Mouse (Mus musculus) megakaryocyte, embryonic 14.5 days (primary cell): ENCODE results near the gene B4galt2. TPM values are rescaled to one million over a fixed set of nuclear protein-coding genes. Genes with fewer than 3 reads are reported as not detected.

Experiments used
- H3K27me3 ChIP-seq: replicated peaks from 2 replicates; pipeline ENCODE3; 2012; ENCODE audit warnings: inconsistent platforms
- H3K36me3 ChIP-seq: replicated peaks from 2 replicates; pipeline ENCODE3; 2012; ENCODE audit warnings: low read length, inconsistent platforms, mixed read lengths
- H3K4me1 ChIP-seq: 2 replicates; pipeline ENCODE4 v1.6.1; 2012; ENCODE audit warnings: inconsistent platforms
- H3K4me3 ChIP-seq: replicated peaks from 2 replicates; pipeline ENCODE3; 2012; ENCODE audit warnings: moderate library complexity, mild to moderate bottlenecking, inconsistent platforms
- H3K9me3 ChIP-seq: 2 replicates; pipeline ENCODE4 v1.6.1; 2012; ENCODE audit warnings: inconsistent platforms
- FLI1 ChIP-seq: IDR thresholded peaks from 2 replicates; pipeline ENCODE4 v1.6.1; 2012; ENCODE audit warnings: low read length, inconsistent platforms, mixed read lengths
- GATA1 ChIP-seq: IDR thresholded peaks from 3 replicates; pipeline ENCODE4 v1.6.1; 2012; ENCODE audit warnings: mixed read lengths, low read length, inconsistent platforms, borderline replicate concordance
- polyA plus RNA-seq: library from polyadenylated mRNA; stranded (reverse); fragments of >175 nt; gene quantifications from 2 replicates; pipeline ENCODE4 v1.2.3, GENCODE M21; 2012; ENCODE audit warnings: low replicate concordance; ENCODE audit not compliant: insufficient read depth

Gene B4galt2
- polyA plus RNA-seq, 1 experiment = 1.5 TPM

DNA sequence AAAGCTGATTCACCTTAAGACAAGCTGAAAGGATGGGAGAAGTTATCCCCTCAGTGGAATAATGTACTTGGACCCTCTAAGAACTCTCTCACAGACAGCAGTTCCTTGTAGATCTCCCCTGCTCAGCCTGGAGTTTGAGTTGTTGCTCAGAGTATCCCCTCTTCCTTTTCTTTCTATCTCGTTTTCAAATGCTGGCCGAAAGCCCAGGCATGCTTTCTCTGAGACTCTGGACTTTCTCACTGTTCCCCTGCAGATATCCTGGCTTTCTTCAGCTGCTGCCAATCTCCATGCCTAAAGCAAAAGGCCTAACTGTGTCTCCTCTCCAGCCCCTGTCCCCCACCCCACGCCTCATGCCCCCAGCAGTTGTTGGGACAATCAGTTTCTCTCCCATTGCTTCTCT lies 35.0 kb upstream of the B4galt2 start:
- no peak overlapping the region for H3K4me3 ChIP-seq
- H3K27me3 ChIP-seq = peaks cover 6% of the 10 kb centered on the region
- TF ChIP-seq FLI1 = no peak
- H3K9me3 ChIP-seq = no peaks in the 10 kb centered on the region
- H3K36me3 ChIP-seq = no peaks in the 10 kb centered on the region
- peaks cover 78% of the 10 kb centered on the region for H3K4me1 ChIP-seq

DNA sequence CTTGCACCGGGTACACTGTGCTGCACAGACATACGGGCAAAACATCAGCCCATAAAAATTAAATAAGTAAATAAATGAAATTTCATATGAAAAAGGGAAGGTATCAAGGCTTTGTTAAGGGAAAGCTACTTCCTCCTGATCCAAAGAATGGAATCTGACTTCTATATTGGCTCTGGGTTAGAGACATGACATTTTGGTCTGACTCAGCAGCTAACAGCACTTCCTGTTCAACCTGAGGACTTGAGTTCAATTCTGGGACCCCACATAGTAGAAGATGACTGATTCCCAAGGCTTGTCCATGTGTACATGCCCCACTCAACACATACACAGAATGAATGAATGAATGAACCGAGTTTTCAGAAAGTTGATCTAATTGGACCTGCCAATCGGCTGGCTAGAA lies 34.6 kb upstream of the B4galt2 start:
- TF ChIP-seq FLI1 = no peak
- TF ChIP-seq GATA1 = no peak

DNA sequence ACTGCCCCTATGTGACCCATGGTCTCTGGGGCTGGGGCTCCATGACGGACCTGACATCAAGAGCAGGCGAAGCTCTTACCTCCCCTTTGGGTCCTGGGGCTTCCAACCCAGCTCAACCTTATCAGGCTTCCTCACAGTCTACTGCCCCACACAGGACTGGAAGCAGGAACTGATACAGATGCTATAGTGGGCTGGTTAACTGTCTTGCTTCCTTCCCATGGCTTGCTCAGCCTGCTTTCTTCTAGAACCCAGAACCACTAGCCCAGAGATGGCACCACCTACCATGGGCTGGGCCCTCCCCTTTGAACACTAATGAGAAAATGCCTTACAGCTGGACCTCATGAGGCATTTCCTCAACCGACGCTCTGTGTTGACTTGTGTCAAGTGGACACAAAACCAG lies 34.1 kb upstream of the B4galt2 start:
- no peaks in the 10 kb centered on the region for H3K9me3 ChIP-seq
- peaks cover 78% of the 10 kb centered on the region for H3K4me1 ChIP-seq

More for the DNA sequence above, 34.6 kb upstream of the B4galt2 start:
- H3K9me3 ChIP-seq = no peaks in the 10 kb centered on the region
- H3K36me3 ChIP-seq = peaks cover 3% of the 10 kb centered on the region
- peaks cover 78% of the 10 kb centered on the region for H3K4me1 ChIP-seq
- H3K4me3 ChIP-seq = no peak overlapping the region
- H3K27me3 ChIP-seq = peaks cover 2% of the 10 kb centered on the region

DNA sequence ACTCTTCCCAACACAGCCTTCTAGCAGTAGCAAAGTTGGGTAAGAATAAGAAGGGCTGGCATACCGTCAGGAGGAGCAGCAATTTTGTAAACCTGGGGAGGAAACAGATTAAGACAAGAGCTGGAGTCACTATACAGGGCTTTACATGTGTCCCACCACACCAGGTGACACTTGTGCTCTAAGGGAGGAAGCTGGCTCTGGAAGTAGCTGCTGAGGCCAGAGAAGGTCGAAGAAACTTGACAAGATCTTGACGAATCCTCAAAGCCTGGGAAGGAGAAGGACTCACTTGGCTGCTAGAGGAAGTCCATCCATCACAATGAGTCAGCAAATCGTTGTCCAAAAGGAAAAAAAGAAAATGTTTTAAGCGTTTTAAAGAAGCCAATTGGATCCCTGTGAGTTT lies 33.1 kb upstream of the B4galt2 start:
- Histone ChIP-seq H3K4me1 (peaks cover 78% of the 10 kb centered on the region), H3K9me3 (no peaks in the 10 kb centered on the region), H3K36me3 (peaks cover 17% of the 10 kb centered on the region), H3K4me3 (peak overlapping the region; percentile 70), H3K27me3 (no peaks in the 10 kb centered on the region)
- TF ChIP-seq FLI1 (no peak), GATA1 (no peak)

More for the DNA sequence above, 34.1 kb upstream of the B4galt2 start:
- H3K27me3 ChIP-seq = no peaks in the 10 kb centered on the region
- peak overlapping the region; percentile 46 for H3K4me3 ChIP-seq
- no peak for TF ChIP-seq FLI1
- TF ChIP-seq GATA1 = no peak
- peaks cover 7% of the 10 kb centered on the region for H3K36me3 ChIP-seq

DNA sequence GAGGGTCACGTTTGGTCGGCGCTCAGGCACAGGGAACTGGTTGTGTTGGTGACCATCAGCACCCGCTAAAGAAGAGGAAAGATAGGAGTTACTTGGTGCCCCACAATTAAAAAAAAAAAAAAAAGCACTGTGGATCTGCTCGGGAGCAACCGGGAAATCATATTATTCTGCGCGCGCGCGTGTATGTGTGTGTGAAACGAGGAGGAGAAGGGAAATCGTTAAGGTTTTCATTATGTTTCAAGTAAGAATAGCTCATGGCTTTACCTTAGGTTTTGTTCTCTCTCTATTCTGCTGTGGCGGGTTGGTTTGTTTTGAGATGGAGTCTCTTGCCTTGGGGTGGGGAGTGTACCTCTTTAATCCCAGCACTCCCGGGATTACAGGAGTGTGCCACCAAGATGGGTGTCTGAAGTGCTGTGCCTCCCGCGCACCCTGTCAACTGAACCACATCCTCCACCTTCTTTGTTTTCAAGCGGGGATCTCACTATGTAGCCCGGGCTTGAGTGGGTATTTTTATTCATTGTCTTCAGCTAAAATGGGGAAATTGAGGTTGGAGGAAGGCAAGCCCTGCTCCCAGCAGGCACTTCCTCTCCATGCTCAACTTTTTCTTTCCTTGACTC lies 32.3 kb upstream of the B4galt2 start:
- H3K9me3 ChIP-seq = no peaks in the 10 kb centered on the region
- TF ChIP-seq GATA1 (no peak), FLI1 (no peak)
- H3K36me3 ChIP-seq = peaks cover 24% of the 10 kb centered on the region
- no peaks in the 10 kb centered on the region for H3K27me3 ChIP-seq
- H3K4me3 ChIP-seq = peak overlapping the region; percentile 98
- peaks cover 75% of the 10 kb centered on the region for H3K4me1 ChIP-seq

DNA sequence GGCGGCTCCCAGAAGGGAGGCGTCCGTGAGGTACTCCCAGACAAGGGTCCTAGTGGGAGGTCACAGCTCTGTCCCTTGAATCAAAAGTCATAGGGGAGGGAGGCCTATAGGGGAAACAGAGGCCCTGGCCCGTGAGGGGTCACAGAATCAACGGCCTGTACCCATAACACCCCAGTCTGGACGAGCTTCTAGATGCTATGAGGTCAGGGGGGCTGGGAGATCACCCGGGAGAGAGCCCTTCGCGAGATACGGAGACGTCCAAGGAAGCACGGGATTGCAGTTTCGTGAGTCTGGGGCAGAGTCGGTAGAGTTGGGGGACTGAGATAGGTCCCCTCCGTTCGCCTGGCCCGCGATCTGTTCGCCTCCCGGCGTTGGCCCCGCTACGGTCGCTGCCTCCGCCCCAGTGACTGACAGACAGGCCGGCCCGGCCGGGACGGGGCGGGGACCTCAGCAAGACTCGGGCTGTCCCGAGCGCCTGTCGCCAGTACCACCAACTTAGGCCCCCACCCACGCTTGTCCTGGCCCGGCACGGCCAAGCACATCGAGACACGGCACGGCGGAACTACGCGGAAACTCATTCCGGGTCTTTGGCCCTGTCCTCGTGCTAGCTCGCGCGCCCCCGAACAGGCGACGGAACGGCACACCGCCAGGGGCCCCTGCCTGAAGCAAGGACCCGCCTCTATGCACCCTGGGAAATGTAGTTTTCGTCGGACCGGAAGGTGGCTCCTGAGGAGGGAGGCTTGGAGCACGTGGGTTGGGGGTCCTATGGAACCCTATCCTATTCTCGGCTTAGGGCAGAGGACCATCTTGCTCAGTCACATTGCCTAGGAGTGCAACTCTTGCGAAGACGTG lies 31.5 kb upstream of the B4galt2 start, which contains the start of gene Ipo13:
Ipo13 (minus strand) TSS at position 409 of the 852 bp plus-strand sequence.
- peaks cover 29% of the 10 kb centered on the region for H3K36me3 ChIP-seq
- peaks cover 79% of the 10 kb centered on the region for H3K4me1 ChIP-seq
- H3K4me3 ChIP-seq = peak within 1 kb of the TSS; percentile 98
- TF ChIP-seq FLI1 (no peak), GATA1 (no peak)
- no peaks in the 10 kb centered on the region for H3K9me3 ChIP-seq
- H3K27me3 ChIP-seq = no peaks in the 10 kb centered on the region

DNA sequence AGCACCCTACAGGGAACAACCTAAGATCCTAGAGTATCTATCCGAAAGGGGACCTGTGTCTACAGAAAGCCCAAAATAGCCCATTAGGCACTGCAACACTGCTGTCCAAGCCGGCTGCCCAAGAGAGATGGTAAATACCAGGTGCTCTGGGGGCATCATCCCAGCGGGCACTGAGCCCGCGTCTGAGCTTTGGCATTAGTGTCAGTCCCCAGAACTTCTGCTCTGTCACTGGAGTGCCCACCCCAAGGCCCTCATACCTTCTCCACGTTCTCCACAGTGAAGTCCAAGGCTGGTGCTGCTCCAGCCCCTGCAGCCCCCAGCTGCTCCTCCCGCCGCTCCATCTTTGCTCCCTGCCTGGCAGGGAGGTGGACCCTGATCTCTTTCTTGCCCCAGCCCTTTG lies 30.7 kb upstream of the B4galt2 start:
- H3K4me3 ChIP-seq = peak overlapping the region; percentile 98
- H3K36me3 ChIP-seq = peaks cover 35% of the 10 kb centered on the region
- TF ChIP-seq GATA1 (no peak), FLI1 (no peak)
- H3K27me3 ChIP-seq = no peaks in the 10 kb centered on the region
- no peaks in the 10 kb centered on the region for H3K9me3 ChIP-seq
- peaks cover 81% of the 10 kb centered on the region for H3K4me1 ChIP-seq

DNA sequence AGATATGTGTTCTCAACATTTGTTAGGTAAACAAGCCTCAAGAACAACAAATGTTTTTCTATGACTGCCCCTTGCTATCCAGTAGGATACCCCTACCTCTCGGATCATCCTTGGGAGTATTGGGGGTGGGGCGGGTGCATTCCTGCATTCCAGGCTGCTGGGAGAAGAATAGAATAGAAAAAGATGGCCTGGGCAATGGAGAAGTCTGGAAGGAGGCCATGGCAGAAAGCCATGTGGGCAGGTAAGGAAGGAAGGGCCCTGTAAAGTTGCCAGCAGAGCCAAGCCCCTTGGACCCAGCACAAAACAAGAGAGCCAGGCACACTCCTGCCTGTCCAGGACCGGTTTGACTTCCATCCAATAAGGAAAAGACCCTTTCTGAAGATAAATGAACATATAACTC lies 30.1 kb upstream of the B4galt2 start:
- Histone ChIP-seq H3K9me3 (no peaks in the 10 kb centered on the region), H3K4me1 (peaks cover 80% of the 10 kb centered on the region), H3K36me3 (peaks cover 40% of the 10 kb centered on the region), H3K4me3 (no peak overlapping the region), H3K27me3 (no peaks in the 10 kb centered on the region)
- TF ChIP-seq GATA1 = no peak
- TF ChIP-seq FLI1 = no peak

DNA sequence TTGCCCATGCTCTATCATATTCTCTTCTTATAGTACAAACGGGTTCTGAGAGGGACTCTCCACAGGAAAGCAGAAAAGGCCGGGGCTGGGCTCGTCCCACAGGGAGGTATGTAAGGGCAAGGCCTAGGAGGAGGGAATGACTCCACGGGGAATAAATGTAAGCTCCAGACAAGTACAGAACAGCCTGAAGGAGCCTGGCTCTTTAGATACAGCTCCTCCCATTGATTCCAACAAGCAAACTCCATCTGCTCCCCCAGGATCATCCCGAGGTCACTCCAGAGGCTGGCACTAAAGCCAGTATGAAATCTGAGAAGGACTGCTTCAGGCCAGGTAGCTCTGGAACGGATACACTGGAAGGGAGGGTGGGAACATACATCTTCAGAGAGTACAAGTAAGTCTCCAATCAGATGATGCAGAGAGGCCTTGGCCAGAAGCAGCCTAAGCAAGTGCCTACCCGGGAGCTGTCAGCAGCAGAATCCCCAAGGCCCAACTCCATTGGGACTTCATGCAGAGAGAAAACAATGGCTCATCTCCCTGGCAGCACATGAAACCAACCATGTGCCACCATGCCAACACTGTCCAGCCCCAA lies 29.5 kb upstream of the B4galt2 start:
- H3K4me3 ChIP-seq = peak overlapping the region; percentile 56
- peaks cover 79% of the 10 kb centered on the region for H3K4me1 ChIP-seq
- TF ChIP-seq GATA1 (no peak), FLI1 (no peak)
- H3K27me3 ChIP-seq = no peaks in the 10 kb centered on the region
- H3K9me3 ChIP-seq = no peaks in the 10 kb centered on the region
- peaks cover 47% of the 10 kb centered on the region for H3K36me3 ChIP-seq

DNA sequence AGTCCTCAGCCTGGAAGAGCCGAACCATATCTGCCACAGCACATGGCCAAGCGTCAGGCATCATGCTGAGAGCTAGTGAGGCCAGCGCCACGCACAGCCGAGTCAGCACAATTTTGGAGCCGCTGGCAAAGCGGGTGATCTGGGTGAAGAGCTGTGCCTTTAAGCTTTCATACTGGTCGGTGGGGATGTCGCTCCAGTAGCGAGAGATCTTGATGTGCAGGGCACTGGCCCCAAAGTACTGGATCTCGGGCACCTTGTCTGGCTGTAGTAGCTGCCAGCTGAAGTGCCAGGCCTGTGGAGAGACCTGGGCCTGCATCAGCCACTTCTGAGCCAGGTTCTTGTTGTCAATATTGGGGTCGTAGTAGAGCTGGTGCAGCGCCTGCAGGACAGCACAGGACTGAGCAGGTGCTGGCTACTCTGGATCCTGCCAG lies 28.9 kb upstream of the B4galt2 start:
- Histone ChIP-seq H3K36me3 (peaks cover 52% of the 10 kb centered on the region), H3K27me3 (no peaks in the 10 kb centered on the region), H3K4me1 (peaks cover 76% of the 10 kb centered on the region), H3K4me3 (no peak overlapping the region), H3K9me3 (no peaks in the 10 kb centered on the region)
- no peak for TF ChIP-seq GATA1
- TF ChIP-seq FLI1 = no peak
